24 mouse cellular contexts compared by ENCODE assay signal in the genomic region with DNA sequence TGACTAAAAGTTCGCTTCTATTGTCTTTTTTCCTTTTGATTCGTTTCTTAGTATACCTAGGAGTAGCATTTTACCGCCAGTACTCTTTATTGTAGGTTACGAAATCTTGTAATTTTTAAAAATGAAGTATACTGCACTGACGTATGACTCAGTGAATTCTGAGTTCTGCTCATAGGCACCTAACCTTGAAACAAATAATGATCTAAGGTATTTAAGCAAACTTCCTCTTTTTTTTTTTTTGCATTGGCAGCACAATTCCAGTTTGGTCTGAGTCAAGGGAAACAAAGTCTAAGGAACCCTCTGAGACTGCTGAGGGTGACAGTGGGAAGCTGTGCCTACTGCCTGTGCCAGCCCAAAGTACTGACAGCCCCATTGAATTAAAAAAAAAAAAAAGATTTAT. TPM values are rescaled to one million over a fixed set of nuclear protein-coding genes. Genes with fewer than 3 reads are reported as not detected.
DNase-seq lines count a peak whose midpoint lies in the region; ATAC-seq and TF ChIP-seq lines count a peak whose summit lies in the region.
"Had no signal": no experiment of that assay in that cellular context is flagged by ENCODE, and none has a peak within 500 bp of the region (broad histone marks: within the 10 kb centered on the region; RNA-seq: fewer than 3 reads in every experiment).

No protein-coding gene starts in this region.

- no peaks in the 10 kb centered on the region for H3K27me3 ChIP-seq in MEL (ENCODE audit: control insufficient read depth in 1 of 2, insufficient read depth in 2 of 2, low read length in 2 of 2)
- H3K27me3 ChIP-seq: CH12.LX, Patski had no signal

- ATAC-seq in granulocyte monocyte progenitor cell, adult 5-6 weeks (replicated peaks; ENCODE audit: poor library complexity, severe bottlenecking), result 0 out of 2 replicates have a peak, but pooled peaks have one; percentile 14
- ATAC-seq: activated CD4-positive, CD25-positive, alpha-beta regulatory T cell, adult 4 months; CD4-positive, CD25-positive, alpha-beta regulatory T cell, adult 4 months; Patski had no signal

- H3K4me3 ChIP-seq in MEL (ENCODE audit: control insufficient read depth in 1 of 2, insufficient read depth in 1 of 2, low read depth in 2 of 2, low read length in 2 of 2), result no peak overlapping the region

- H3K27ac ChIP-seq in MEL (ENCODE audit: control insufficient read depth, low read depth, low read length), result no peak overlapping the region

- no peaks in the 10 kb centered on the region for H3K79me2 ChIP-seq in MEL (ENCODE audit: control insufficient read depth, insufficient read depth, low read length, poor library complexity)

- H3K4me1 ChIP-seq in MEL (ENCODE audit: control insufficient read depth in 1 of 2, insufficient read depth in 2 of 2, low read length in 2 of 2), result no peaks in the 10 kb centered on the region

- no peak for TF ChIP-seq CTCF in MEL (IDR thresholded peaks at IDR 0.05 in 2 of 3, conservative IDR thresholded peaks at IDR 0.05 in 1 of 3; ENCODE audit: control insufficient read depth in 1 of 3, insufficient read depth in 1 of 3, low read depth in 2 of 3, low read length in 3 of 3, poor library complexity in 1 of 3, severe bottlenecking in 1 of 3)

- TF ChIP-seq POLR2A in MEL (IDR thresholded peaks at IDR 0.05; ENCODE audit: control insufficient read depth in 1 of 2, insufficient read depth in 1 of 2, low read depth in 1 of 2, low read length in 2 of 2, poor library complexity in 1 of 2), result no peak

- H3K9me3 ChIP-seq in MEL (replicated peaks; ENCODE audit: insufficient read depth, low read length), result no peaks in the 10 kb centered on the region

- no peak for TF ChIP-seq EP300 in MEL (IDR thresholded peaks at IDR 0.05; ENCODE audit: low read depth in 1 of 2, low read length in 2 of 2)

- no peaks in the 10 kb centered on the region; a peak in 1 of 4 replicates for H3K36me3 ChIP-seq in MEL (ENCODE audit: control insufficient read depth in 1 of 2, insufficient read depth in 2 of 2, low read length in 2 of 2)
- H3K36me3 ChIP-seq: G1E had no signal

- DNase-seq in 416B (ENCODE audit: low read depth) (peak; percentile 78), MEL (ENCODE audit: low read depth, low spot score) (peak; percentile 45)
- DNase-seq in right cerebral cortex, adult 18-20 months, result no peak
- DNase-seq in spleen, postnatal 36 days (ENCODE audit: low spot score in 2 of 2), result no peak
- DNase-seq in thymus, postnatal 14 days, result no peak
- DNase-seq: adrenal gland, adult 2 months; adrenal gland, adult 8-10 months; adrenal gland, postnatal 10 days; adrenal gland, postnatal 14 days; adrenal gland, postnatal 25 days; adrenal gland, postnatal 36 days; B cell, adult 2 months; cerebellum, adult 11 months; cerebellum, adult 11-12 months; cerebellum, adult 18-20 months; cerebellum, adult 2 months; cerebellum, adult 8-10 months had no signal

- no peak overlapping the region for H3K9ac ChIP-seq in MEL (ENCODE audit: control insufficient read depth, low read depth, low read length, poor library complexity, severe bottlenecking)

- no peak for TF ChIP-seq RAD21 in MEL (IDR thresholded peaks at IDR 0.05; ENCODE audit: low read depth, low read length)

TF ChIP-seq in MEL, 35 proteins besides CTCF, POLR2A, EP300 and RAD21:
- TF ChIP-seq ZNF384 (IDR thresholded peaks at IDR 0.05; ENCODE audit: low read depth, low read length), result peak; percentile 77
- TF ChIP-seq TAL1 (IDR thresholded peaks at IDR 0.05; ENCODE audit: low read length), result no peak

RNA-seq across cellular contexts. Expression of gene Polr1b, which starts 17.3 kb away (rescaled TPM):
- total RNA-seq in MEL (2012; rRNA removed), result 71.9 and 90.1 TPM in 2 replicates
- 10 to 100 TPM in 1 of 2 experiments, not detected in 1; 92.8 TPM for polyA plus RNA-seq in MEL (2012; ENCODE audit: insufficient read depth in 1 of 2, insufficient read length in 2 of 2, low read depth in 1 of 2, low replicate concordance in 2 of 2, missing spikeins in 1 of 2)
- total RNA-seq in granulocyte monocyte progenitor cell, adult 5-6 weeks (2014; fragmentation: Nextera tagmentation), result 43.2 and 56.1 TPM in 2 replicates
- 47.1 and 49.7 TPM in 2 replicates for total RNA-seq in granulocyte monocyte progenitor cell, adult 5-6 weeks (2017)

RNA-seq across cellular contexts. Expression of gene Ttl, which starts 17.8 kb away (rescaled TPM):
- total RNA-seq in MEL (2012; rRNA removed), result 5.6 and 5.7 TPM in 2 replicates
- 1 to 10 TPM in 1 of 2 experiments, not detected in 1; 9.3 TPM for polyA plus RNA-seq in MEL (2012; ENCODE audit: insufficient read depth in 1 of 2, insufficient read length in 2 of 2, low read depth in 1 of 2, low replicate concordance in 2 of 2, missing spikeins in 1 of 2)
- total RNA-seq in granulocyte monocyte progenitor cell, adult 5-6 weeks (2014; fragmentation: Nextera tagmentation), result 2.8 and 3.7 TPM in 2 replicates
- total RNA-seq in granulocyte monocyte progenitor cell, adult 5-6 weeks (2017), result 3.6 and 3.7 TPM in 2 replicates
- polyA plus RNA-seq: G1E had no signal

RNA-seq across cellular contexts. Expression of gene Vinac1, which starts 35.5 kb away (rescaled TPM):
- not detected in 2 replicates for total RNA-seq in MEL (2012; rRNA removed)
- under 1 TPM in 1 of 2 experiments, not detected in 1; 0.03 TPM for polyA plus RNA-seq in MEL (2012; ENCODE audit: insufficient read depth in 1 of 2, insufficient read length in 2 of 2, low read depth in 1 of 2, low replicate concordance in 2 of 2, missing spikeins in 1 of 2)
- total RNA-seq in granulocyte monocyte progenitor cell, adult 5-6 weeks (2014; fragmentation: Nextera tagmentation), result not detected in 2 replicates
- total RNA-seq in granulocyte monocyte progenitor cell, adult 5-6 weeks (2017), result not detected in 2 replicates
- total RNA-seq: CH12.LX had no signal
- polyA plus RNA-seq: activated CD4-positive, CD25-positive, alpha-beta regulatory T cell, adult 4 months; C2C12; CD4-positive, CD25-positive, alpha-beta regulatory T cell, adult 4 months; G1E had no signal

RNA-seq across cellular contexts. Expression of gene Chchd5, which starts 46.0 kb away (rescaled TPM):
- 15.9 and 17.1 TPM in 2 replicates for total RNA-seq in MEL (2012; rRNA removed)
- polyA plus RNA-seq in MEL (2012; ENCODE audit: insufficient read depth in 1 of 2, insufficient read length in 2 of 2, low read depth in 1 of 2, low replicate concordance in 2 of 2, missing spikeins in 1 of 2), result 10 to 100 TPM in 1 of 2 experiments, not detected in 1; 23.7 TPM
- total RNA-seq in granulocyte monocyte progenitor cell, adult 5-6 weeks (2014; fragmentation: Nextera tagmentation), result 18.4 and 18.6 TPM in 2 replicates
- 17.4 and 22.2 TPM in 2 replicates for total RNA-seq in granulocyte monocyte progenitor cell, adult 5-6 weeks (2017)

Comparison
In these comparisons a context has a peak if more than half of its experiments do, and no peak if none do; other contexts are left out.
1. DNase-seq: peak in 416B (single experiment) and MEL (single experiment); none in right cerebral cortex, adult 18-20 months (single experiment), spleen, postnatal 36 days (0 of 2) and thymus, postnatal 14 days (single experiment).